Mouse (Mus musculus): ENCODE results near the gene Slc36a3. TPM values are rescaled to one million over a fixed set of nuclear protein-coding genes. Genes with fewer than 3 reads are reported as not detected.

Gene Slc36a3
- not detected in 2 replicates for polyA plus RNA-seq (2012; ENCODE audit: insufficient read depth, insufficient read length, missing spikeins)

GRCm38 (mm10) chr11:55151608-55152007, at the start of gene Slc36a3:
Slc36a3 (minus strand) TSS chr11:55151708.
- H3K4me3 ChIP-seq (ENCODE audit: insufficient read depth, low read length): no peak within 1 kb of the TSS
- H3K4me1 ChIP-seq (ENCODE audit: control insufficient read depth, insufficient read depth, low read length): peaks cover 56% of the 10 kb centered on the region
- no peak within 1 kb of the TSS for H3K27ac ChIP-seq (ENCODE audit: insufficient read depth, low read depth, low read length)
- TF ChIP-seq CTCF (IDR thresholded peaks at IDR 0.05; ENCODE audit: low read depth, low read length) (no peak), POLR2A (IDR thresholded peaks at IDR 0.05; ENCODE audit: borderline replicate concordance, low read depth, low read length) (no peak)

GRCm38 (mm10) chr11:55197740-55198510, 46.4 kb upstream of the Slc36a3 start:
- Histone ChIP-seq H3K27ac (ENCODE audit: insufficient read depth, low read depth, low read length) (no peak overlapping the region), H3K4me1 (ENCODE audit: control insufficient read depth, insufficient read depth, low read length) (peaks cover 12% of the 10 kb centered on the region), H3K4me3 (ENCODE audit: insufficient read depth, low read length) (no peak overlapping the region)
- TF ChIP-seq POLR2A (IDR thresholded peaks at IDR 0.05; ENCODE audit: borderline replicate concordance, low read depth, low read length) (no peak), CTCF (IDR thresholded peaks at IDR 0.05; ENCODE audit: low read depth, low read length) (no peak)

- no peak overlapping the region for H3K27ac ChIP-seq (ENCODE audit: insufficient read depth, low read depth, low read length)
- peaks cover 12% of the 10 kb centered on the region for H3K4me1 ChIP-seq (ENCODE audit: control insufficient read depth, insufficient read depth, low read length)
- TF ChIP-seq CTCF (IDR thresholded peaks at IDR 0.05; ENCODE audit: low read depth, low read length) (no peak), POLR2A (IDR thresholded peaks at IDR 0.05; ENCODE audit: borderline replicate concordance, low read depth, low read length) (no peak)
- H3K4me3 ChIP-seq (ENCODE audit: insufficient read depth, low read length): no peak overlapping the region
Observed at GRCm38 (mm10) chr11:55197086-55197485, 45.6 kb upstream of the Slc36a3 start.

- TF ChIP-seq POLR2A (IDR thresholded peaks at IDR 0.05; ENCODE audit: borderline replicate concordance, low read depth, low read length) (no peak), CTCF (IDR thresholded peaks at IDR 0.05; ENCODE audit: low read depth, low read length) (no peak)
- H3K27ac ChIP-seq (ENCODE audit: insufficient read depth, low read depth, low read length): no peak overlapping the region
- no peak overlapping the region for H3K4me3 ChIP-seq (ENCODE audit: insufficient read depth, low read length)
- peaks cover 28% of the 10 kb centered on the region for H3K4me1 ChIP-seq (ENCODE audit: control insufficient read depth, insufficient read depth, low read length)
Observed at GRCm38 (mm10) chr11:55190216-55190615, 38.7 kb upstream of the Slc36a3 start.

- Histone ChIP-seq H3K27ac (ENCODE audit: insufficient read depth, low read depth, low read length) (no peak overlapping the region), H3K4me3 (ENCODE audit: insufficient read depth, low read length) (no peak overlapping the region), H3K4me1 (ENCODE audit: control insufficient read depth, insufficient read depth, low read length) (peaks cover 38% of the 10 kb centered on the region)
- TF ChIP-seq CTCF (IDR thresholded peaks at IDR 0.05; ENCODE audit: low read depth, low read length) (no peak), POLR2A (IDR thresholded peaks at IDR 0.05; ENCODE audit: borderline replicate concordance, low read depth, low read length) (no peak)
Observed at GRCm38 (mm10) chr11:55187777-55188176, 36.3 kb upstream of the Slc36a3 start.

DNA sequence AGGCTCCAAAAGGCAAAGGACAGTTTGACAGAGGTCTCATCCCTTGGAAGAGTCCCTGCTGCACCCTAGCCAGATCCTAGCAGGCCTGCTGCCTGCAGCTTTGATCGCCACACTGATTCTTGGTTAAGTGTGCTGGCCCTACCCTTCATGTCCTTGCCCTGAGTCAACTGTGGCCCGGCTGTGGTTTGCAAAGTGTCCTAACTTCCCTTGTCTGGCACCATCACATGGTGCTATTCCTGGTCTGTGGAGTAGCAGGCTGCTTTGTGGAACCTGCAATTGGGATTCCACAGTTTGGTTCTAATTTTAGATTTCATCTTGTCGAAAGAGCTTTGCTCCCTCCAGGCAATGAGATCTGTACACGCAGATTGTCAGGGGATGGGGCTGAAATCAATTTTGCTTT, 35.8 kb upstream of the Slc36a3 start:
- Histone ChIP-seq H3K4me3 (ENCODE audit: insufficient read depth, low read length) (no peak overlapping the region), H3K27ac (ENCODE audit: insufficient read depth, low read depth, low read length) (no peak overlapping the region), H3K4me1 (ENCODE audit: control insufficient read depth, insufficient read depth, low read length) (peaks cover 38% of the 10 kb centered on the region)
- TF ChIP-seq CTCF (IDR thresholded peaks at IDR 0.05; ENCODE audit: low read depth, low read length) (no peak), POLR2A (IDR thresholded peaks at IDR 0.05; ENCODE audit: borderline replicate concordance, low read depth, low read length) (no peak)

- Histone ChIP-seq H3K4me3 (ENCODE audit: insufficient read depth, low read length) (no peak within 1 kb of the TSS), H3K27ac (ENCODE audit: insufficient read depth, low read depth, low read length) (no peak within 1 kb of the TSS), H3K4me1 (ENCODE audit: control insufficient read depth, insufficient read depth, low read length) (peaks cover 43% of the 10 kb centered on the region)
- TF ChIP-seq POLR2A (IDR thresholded peaks at IDR 0.05; ENCODE audit: borderline replicate concordance, low read depth, low read length) (no peak), CTCF (IDR thresholded peaks at IDR 0.05; ENCODE audit: low read depth, low read length) (no peak)
Observed at GRCm38 (mm10) chr11:55184733-55185291, 33.3 kb upstream of the Slc36a3 start, which contains the start of gene Slc36a2. Slc36a2 (minus strand) TSS chr11:55185077.

GRCm38 (mm10) chr11:55184246-55184645, 32.7 kb upstream of the Slc36a3 start:
- H3K27ac ChIP-seq (ENCODE audit: insufficient read depth, low read depth, low read length): no peak overlapping the region
- no peak overlapping the region for H3K4me3 ChIP-seq (ENCODE audit: insufficient read depth, low read length)
- TF ChIP-seq CTCF (IDR thresholded peaks at IDR 0.05; ENCODE audit: low read depth, low read length) (no peak), POLR2A (IDR thresholded peaks at IDR 0.05; ENCODE audit: borderline replicate concordance, low read depth, low read length) (no peak)
- H3K4me1 ChIP-seq (ENCODE audit: control insufficient read depth, insufficient read depth, low read length): peaks cover 47% of the 10 kb centered on the region

DNA sequence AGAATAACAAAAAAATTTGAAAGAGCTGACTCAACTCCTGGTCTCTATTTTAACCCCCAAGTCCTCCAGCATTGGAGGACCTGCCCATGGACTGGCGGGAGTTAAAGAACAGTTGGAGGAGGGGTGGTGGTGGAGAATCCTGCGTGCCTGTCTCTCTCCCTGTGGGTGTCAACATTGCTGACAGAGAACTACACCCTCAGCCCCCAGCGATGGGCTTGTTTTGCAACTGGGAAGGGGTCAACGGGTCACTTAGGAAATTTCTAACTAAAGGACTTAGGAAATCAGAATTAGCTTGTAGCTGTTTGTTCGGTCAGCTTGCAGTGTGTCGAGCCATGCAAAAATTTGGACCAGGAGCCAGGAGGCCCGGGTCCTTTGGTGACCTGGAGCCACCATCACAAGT, 31.6 kb upstream of the Slc36a3 start:
- TF ChIP-seq POLR2A (IDR thresholded peaks at IDR 0.05; ENCODE audit: borderline replicate concordance, low read depth, low read length): no peak
- Histone ChIP-seq H3K4me3 (ENCODE audit: insufficient read depth, low read length) (no peak overlapping the region), H3K4me1 (ENCODE audit: control insufficient read depth, insufficient read depth, low read length) (peaks cover 47% of the 10 kb centered on the region), H3K27ac (ENCODE audit: insufficient read depth, low read depth, low read length) (no peak overlapping the region)

- Histone ChIP-seq H3K27ac (ENCODE audit: insufficient read depth, low read depth, low read length) (no peak overlapping the region), H3K4me3 (ENCODE audit: insufficient read depth, low read length) (no peak overlapping the region), H3K4me1 (ENCODE audit: control insufficient read depth, insufficient read depth, low read length) (peaks cover 22% of the 10 kb centered on the region)
- no peak for TF ChIP-seq POLR2A (IDR thresholded peaks at IDR 0.05; ENCODE audit: borderline replicate concordance, low read depth, low read length)
- no peak for TF ChIP-seq CTCF (IDR thresholded peaks at IDR 0.05; ENCODE audit: low read depth, low read length)
Observed at GRCm38 (mm10) chr11:55179856-55180255, 28.3 kb upstream of the Slc36a3 start.

All from bone marrow macrophage, adult 2 months (primary cell).